Mouse (Mus musculus) megakaryocyte, embryonic 14.5 days (primary cell): ENCODE measurements around the gene Smarca2.

ENCODE experiments used
- FLI1 ChIP-seq: IDR thresholded peaks from 2 replicates; pipeline ENCODE4 v1.6.1; 2012; ENCODE audit warnings: low read length, inconsistent platforms, mixed read lengths
- GATA1 ChIP-seq: IDR thresholded peaks from 3 replicates; pipeline ENCODE4 v1.6.1; 2012; ENCODE audit warnings: mixed read lengths, low read length, inconsistent platforms, borderline replicate concordance

GRCm38 (mm10) chr19:26641269-26641668 is 36.4 kb downstream of the Smarca2 start:
- TF ChIP-seq GATA1 (no peak), FLI1 (no peak)
